Mouse (Mus musculus) megakaryocyte, adult 5-6 weeks (primary cell): ENCODE results near the gene Reep1. TPM values are rescaled to one million over a fixed set of nuclear protein-coding genes. Genes with fewer than 3 reads are reported as not detected.
A peak's percentile ranks its signal among the peaks of the same experiment; 100 is the strongest.

Experiments
- ATAC-seq: 2 replicates; pipeline ENCODE4 v1.8.0; 2016; ENCODE audit warnings: mild to moderate bottlenecking, inconsistent platforms; ENCODE audit not compliant: poor library complexity, severe bottlenecking
- total RNA-seq, 2 experiments: library from RNA; stranded (forward) in 1 of 2; stranded (reverse) in 1 of 2; fragments of 153-499, 151-499 nt in 1 of 2; fragments of 221-1000, 200-1000 nt in 1 of 2; gene quantifications; 2 replicates each; pipeline versions ENCODE4 v1.2.3 to v1.2.4; 2015 to 2017

Reep1 gene
- total RNA-seq, 2 experiments from 2014 or later = 0.15 TPM; not detected in 1

DNA sequence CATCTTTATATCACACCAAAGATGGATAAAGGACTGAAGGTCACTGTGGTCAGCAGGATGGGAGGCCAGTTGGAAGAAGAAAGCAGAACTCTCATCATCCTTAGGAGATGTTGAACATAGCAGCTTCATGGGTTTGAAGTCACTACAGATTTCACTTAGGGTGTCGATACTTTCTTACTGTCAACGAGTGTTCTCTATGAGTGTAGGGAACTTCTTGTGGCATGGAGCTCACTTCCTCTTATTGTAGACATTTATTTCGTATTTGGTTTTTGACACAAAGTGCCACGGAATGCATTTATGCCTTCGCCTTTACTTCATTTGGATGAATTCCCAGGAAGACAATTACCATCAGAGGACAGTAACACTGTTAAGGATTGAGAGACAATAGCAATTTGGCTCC lies 28.7 kb downstream of the Reep1 start:
- ATAC-seq = 0 out of 2 replicates have a peak, but pooled peaks have one; percentile 38

DNA sequence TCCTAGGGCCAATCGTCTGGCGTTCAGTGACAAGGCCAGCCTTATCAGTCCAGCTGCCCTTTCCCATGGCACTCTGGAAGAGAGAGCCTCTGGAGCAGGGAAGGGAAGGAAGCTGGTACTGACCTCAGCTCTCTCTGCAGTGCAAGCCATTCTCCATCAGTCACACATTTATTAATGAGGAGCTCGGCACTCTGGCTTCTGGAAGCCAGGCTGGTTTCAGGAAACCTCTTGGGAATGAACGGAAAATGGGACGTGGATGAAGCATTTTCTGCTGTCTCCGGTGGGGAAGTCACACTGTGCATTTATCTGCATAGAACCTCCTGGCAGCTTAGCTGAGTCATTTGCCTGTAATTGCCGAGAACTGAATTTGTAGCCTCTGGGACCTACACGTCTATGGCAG lies 29.8 kb downstream of the Reep1 start:
- no peak for ATAC-seq

DNA sequence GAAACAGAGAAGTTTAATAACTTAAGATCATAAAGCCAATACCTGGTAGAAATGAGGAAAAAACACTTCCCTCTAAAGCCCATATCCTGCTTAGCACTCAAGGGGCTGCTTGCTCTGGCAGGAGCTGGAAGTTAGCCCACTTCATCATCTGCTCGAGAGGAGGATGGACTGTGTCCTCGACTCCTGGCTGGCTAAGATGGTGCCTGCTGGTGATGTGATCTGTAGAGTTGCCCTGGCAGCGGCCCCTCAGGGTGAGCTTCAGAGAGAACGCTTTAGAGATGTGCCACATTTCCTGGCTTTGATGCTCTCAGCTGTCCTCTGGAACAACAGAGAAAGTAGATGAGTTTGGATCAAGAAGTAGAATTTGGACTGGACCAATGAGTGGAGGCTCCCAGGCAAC lies 31.2 kb downstream of the Reep1 start:
- ATAC-seq = no peak

DNA sequence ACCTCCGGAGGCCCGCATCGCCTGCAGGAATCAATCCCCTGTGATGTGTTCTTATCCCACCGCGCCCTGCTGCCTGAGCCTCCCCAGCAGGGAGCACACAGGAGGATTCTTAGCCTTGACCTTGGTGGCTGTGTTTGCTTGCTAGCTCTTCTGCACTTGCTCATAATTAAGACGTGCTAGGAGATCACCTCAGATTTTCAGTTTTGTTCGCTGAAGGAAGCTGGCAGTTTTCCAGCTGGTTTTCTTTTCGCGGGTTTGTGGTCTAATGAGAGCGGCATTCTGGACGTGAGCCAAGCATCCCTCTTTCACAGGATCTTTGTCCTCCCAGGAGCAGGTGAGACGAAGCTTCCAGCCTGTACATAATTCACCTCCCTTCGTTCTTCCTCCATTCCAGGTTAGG lies 33.6 kb downstream of the Reep1 start:
- ATAC-seq = no peak

DNA sequence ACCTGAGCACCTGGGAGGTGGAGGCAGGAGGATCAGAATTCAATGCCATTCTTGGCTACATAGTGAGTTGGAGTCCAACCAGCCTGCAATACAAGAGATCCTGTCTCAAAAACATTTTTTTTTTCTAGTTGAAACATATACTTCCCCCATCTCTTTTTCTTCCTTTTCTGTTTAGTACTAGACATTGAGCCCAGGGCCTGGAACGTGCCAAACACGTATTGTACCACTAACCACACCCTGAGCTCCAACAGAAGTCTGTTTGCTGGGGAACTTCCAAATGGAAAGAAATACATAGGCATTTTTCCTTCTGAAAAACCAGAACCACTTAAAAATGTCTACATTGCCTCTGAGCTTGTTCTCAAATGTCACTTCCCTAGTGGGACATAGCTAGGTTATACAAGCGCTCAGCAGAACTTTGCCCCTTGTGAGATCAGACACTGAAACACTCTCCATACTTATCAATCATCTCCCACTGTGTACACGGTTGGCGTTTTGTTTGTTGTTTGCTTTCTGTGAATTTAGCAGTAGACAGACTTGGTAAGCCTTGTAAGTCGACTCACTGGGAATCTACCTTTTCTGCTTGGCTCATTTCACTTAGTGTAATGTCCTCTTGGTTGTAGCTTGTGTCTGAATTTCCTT lies 34.8 kb downstream of the Reep1 start:
- no peak for ATAC-seq

DNA sequence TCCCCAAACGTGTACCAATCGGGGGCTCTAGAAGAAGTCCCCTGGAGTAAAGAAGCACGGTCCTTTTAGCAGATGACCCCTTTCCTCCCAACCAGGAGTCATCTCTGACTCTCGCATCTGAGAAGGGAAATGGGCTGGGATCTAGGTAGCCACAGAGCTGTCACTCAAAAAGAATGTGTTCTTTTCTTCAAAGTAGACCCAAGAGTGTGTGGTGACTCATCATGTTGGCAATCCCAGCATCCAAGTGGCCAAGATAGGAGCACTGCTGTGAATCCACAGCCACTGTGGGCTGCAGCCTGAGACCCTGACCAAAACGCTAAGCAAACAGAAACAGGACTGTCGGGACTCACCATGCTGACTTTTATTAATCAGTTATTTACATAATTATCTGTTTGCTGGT lies 37.6 kb downstream of the Reep1 start:
- no peak for ATAC-seq

DNA sequence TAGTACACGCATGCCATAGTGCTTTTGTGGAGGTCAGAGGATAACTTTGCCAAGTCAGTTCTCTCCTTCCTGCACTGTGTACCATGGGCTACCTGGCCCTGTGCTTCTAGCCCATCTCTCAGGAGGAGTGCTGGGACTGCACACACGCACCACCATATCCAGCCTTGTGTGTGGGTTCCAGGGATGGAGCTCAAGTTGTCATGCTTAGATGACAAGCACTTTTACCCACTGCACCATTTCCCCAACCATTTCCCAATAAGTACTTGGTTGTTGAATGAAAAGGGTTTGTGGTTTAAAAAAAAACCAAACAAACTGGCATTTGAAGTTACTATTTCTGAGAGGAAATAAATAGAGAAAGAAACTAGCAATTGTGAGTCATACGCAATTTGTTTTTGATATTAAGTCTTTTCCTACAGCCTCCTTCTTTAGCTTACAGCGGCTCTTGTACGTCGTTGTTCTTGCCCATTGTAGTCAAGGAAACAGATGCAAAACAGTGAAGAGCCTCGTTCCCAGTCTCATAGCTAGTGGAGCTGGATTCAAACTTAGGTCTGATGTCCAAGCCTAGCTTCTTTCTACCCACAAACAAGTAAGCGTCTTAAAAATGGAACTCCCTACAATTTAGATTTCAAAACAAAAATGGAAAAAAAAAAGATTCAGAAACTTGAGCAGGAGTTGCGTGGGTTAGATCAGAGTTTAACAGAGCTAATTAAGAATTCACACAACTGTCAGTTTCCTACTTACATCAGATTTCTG lies 38.3 kb downstream of the Reep1 start:
- ATAC-seq = no peak

DNA sequence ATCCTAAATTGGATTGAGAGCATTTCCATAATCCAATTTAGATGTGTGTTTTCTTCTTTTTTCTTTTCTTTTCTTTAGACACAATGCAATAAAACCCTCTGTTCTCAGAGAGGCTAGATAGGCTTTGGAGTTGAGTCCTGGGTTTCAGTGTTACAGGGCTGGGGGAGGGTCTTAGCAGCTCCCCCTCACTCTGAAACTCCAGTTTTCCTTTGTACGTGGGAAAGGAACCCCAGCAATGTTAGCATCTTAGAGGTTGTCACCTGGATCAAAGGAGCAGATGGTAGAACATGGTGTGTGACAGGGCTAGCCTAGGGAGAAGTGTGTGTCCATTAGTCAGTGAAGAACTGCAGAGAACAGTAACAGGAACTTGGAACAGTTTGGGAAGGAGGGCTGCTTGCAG lies 38.9 kb downstream of the Reep1 start:
- no peak for ATAC-seq

DNA sequence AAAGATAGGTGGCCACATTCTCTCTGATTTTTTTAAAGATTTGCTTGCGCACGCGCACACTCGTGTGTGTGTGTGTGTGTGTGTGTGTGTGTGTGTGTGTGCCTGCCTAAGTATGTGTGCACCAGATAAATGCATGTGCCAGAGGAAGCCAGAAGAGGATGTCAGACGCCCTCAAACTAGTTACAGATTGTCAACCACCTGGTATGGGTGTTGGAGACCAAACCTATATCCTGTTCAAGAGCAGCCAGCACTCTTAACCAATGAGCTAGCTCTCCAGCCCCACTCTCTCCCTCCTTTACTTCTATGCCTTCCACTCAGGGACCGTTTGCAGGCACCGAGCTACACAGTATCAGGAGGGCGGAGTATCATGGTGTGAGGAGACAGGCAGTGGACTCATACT lies 39.5 kb downstream of the Reep1 start:
- ATAC-seq = no peak

DNA sequence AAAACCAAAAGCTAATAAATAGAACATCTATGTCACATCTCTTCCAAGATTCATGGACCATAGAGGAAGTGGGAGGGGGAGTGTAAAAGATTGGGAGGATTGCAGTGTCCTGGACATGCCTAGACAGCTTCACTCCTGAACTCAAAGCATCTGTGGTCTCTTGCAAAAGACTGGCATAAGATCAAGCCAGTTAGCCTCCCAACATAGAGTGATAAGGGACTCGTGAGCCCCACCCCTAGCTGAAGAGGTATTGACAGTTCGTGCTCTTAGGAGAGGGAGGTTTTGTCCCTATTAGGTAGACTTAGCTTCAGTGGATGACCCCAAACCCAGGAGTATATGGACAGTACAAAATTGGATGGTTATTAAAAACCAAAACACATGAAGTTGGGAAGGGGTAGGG lies 44.2 kb downstream of the Reep1 start:
- no peak for ATAC-seq

DNA sequence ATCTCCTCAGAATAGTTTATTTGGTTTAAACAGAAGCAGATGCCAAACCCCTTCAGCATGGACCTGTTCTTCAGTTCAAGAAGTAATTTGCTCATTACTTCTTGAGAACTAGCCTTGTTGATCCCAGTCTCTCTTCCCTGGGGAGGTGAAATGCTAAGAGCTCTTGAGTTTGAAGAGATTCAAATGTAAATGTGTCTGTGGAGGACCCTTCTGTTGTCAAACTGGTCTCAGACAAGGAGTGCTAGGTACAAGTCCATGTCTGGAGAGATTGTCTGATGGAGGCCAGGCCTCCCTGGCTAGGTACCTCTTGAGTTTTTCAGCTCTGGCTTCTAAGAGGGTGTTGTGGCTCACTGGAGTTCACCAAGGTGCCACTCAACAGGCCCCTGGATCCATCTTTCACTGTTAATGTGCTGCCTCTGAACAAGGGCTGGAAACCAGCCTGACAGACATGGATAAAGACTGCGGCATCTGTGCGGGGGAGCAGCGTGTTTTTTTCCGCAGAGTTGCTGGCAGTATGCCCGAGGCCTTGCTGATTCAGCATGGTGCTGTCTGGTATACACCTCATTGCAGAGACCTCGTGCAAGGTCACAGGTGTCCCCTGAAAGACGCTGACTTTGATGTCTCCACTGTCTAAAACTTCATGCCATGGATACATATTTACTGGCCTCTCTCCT lies 45.6 kb downstream of the Reep1 start:
- no peak for ATAC-seq

DNA sequence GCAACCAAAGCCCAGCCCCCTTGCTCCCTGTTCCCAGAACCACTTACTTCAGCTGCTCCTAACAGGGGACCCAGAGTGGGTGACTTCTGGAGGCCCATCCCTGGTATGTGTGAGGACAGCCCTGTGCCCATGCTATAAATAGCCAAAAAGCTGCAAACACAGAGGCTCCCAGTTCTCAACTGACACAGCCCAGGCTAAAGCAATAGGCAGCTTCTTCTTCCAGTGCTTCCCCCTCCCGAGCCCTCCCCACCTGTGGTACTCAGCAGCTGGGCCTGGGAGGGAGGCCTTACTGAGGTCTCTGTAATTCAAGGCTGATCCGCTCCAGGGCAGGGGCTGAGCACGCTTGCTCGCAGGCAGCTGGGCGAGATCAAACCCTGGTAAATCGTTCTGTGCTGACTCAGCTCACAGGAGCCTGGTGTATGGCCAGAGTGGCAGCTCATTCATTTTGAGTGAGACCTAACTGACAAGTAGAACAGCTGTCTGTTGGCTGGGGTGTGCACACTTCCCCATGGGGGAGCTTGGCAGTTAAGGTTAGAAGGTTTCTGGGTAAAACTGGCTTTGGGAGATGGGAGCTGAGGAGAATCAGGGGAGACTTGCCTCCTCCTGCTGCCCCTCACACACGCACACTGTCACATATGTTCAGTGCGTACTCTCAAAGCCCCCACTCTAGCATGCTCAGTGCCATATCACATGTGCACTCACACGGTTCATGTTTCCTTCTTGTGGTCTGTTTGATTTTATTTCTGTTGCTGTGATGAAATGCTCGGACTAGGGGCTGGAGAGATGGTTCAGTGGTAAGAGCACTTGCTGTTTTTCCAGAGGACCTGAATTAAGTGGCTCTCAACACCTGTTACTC lies 49.9 kb downstream of the Reep1 start:
- peak; percentile 52 for ATAC-seq

DNA sequence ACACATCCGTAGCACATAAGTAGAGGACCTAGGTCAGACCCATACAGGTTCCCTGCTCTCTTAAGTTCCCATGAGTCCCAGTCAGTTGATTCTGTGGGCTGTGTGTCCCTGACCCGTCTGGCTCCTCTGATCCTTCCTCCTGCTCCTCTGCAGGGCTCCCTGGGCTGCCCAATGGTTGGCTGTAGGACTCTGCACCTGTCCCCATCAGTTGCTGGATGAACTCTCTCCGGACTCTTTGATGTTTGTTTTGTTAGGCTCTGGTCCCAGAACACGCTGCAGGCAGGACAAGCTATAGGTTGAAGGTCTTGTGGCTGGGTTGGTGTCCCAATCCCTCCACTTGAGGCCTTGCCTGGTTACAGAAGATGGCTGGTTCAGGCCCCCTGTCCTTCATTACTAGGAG lies 51.4 kb downstream of the Reep1 start:
- no peak for ATAC-seq

DNA sequence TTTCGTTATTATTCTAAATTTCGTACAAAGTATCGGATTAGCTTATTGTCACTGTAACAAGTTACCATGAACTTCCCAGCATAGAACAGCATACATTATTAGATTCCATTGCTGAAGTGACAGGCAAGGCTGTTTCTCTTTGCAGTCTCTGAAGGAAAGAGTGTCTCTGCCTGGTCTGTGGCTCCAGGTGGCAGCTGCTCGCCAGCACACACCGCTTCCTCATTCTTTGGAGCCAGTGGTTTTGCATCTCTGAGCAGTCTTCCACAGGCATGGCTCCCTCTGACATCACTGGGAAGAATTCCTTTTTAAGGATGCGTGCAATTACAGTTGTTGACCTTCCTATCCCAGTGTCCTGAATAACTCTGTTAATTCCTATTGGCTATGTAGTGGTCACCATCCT lies 52.7 kb downstream of the Reep1 start:
- ATAC-seq = no peak

DNA sequence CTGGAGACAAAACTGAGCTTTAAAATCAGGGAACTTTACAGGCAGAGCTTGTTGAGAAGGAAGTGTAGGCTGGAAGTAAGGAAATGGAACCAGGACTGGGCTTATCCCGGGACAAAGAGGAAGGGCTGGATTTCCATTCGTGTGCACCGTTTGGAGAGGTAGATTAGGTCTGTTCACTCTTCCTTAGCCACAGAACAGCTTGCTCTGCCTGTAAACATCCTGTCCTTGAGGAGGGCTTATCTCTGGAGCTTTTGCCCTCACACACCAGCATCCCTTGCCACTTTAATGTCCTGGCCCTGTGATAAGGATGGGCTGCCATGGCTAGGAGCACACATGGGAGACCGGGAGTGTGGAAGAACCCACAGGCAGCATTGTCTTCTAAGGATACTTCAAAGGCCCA lies 60.4 kb downstream of the Reep1 start:
- no peak for ATAC-seq

DNA sequence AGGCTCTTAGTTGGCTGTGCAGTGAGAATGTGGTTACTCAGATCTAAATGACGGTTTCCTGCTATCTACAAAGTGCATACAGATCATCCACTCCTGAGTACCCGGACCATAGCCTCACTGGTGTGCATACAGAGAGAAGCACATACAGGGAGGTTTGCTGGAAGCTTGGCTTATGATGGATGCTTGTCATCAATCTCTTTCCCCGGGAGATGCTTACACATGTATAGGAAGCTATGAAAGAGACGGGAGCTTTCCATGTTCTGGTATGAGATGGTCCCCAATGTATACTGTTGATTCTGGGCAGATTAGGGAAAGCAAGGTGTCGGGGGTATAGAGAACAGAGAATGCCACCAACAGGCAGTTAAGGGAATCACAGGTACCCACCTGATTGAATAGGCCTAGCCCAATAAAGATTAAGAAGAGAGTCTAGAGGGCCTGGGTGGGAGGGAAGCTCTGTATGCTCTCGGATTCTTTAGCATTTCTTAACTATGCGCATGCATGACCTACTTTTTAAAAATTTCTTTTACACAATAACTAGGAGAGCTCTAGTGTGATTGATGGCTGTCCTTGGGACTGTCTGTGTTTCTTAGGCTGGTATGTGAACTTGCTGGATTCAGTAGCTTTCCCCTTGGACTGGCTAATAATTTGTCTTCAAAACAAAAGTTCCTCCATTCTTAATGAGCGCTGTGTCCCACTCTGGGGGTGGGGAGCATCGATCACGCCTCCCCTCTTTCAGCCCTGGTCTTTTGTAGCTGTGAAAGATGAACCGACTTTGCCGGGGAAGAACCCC lies 62.7 kb downstream of the Reep1 start:
- ATAC-seq = no peak

DNA sequence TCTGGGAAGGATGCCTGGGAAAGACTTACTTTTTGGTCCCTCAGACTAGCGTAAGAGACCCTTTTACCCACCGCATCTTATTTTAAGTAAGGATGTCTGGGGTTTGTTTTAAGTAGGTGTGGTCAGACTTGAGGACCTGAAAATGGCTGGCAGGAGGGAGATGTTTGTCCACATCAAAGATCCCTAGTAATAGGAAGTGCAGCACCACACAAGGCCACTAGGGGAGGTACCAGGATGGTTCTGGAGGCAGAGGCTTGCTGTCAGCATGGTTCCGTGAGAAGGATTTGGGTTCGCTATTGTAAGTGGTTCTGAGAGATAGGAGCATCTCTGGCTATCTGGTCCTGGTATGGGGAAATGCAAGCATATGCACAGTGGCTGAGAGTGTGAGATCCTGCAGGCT lies 63.5 kb downstream of the Reep1 start:
- ATAC-seq = no peak

DNA sequence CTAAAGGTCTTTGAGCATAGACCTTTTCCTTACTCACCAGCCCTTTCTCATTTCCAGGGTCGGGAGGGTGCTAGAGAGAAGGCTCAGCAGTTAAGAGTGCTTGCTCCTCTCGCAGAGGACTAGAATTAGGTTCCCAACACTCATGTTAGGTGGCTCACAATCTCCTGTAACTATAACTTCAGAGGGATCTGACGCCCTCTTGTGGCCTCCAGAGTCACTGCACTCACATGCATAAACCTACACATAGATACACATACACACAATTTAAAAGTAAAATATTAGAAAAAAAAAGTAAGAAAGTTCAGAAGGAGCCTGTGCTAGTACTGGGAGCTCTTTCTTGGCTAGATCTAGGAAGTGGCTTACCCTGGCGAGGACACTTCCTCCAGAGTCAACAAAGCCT lies 63.9 kb downstream of the Reep1 start:
- no peak for ATAC-seq

DNA sequence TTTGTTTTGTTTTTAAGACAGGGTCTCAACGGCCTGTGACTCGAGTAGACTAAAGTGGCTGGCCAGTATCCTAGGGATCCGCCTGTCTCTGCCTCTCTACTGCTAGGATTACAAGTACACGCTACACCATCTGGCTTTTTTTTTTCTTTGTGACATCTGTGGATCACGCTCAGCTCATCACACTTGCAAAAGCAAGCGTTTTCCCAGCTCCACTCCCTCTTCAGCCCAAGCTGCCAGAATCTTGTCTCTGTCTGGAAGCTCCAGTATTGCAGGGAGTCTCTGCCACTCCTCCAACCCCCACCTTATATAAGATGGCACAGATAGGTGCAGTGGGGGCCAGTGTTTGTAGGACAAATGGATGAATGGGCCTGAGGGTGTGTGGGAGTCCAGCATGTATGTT lies 64.8 kb downstream of the Reep1 start:
- no peak for ATAC-seq

DNA sequence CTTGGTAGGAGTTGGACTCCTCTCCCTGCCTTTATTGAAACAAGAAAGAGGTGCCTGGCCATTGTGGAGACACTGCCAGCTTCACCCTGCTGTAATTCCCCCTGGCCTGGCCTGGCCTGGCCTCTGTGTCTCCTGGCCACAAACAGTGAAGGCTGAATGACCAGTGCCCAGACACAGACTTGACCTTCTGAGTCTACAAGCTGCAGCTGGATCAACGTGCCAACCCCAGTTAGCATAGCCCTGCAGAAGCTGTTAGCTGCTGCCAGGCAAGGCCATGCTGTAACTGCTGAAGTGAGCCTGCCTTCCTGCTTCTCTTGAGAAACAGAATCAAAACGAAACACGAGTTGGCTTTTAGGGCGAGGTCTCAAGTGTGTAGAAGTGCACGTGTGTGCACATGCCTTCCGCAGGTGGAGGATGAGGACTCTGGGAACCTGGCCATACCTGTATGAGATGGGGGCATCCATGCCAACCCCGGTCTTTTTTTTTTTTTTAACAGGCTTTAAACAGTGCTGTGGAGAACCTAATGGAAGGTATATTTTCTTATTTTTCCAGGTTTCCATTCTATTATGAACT lies 65.4 kb downstream of the Reep1 start:
- no peak for ATAC-seq
